Mouse (Mus musculus) neural tube, embryonic 11.5 days (tissue): ENCODE results near the gene Ptpn20. TPM values are rescaled to one million over a fixed set of nuclear protein-coding genes. Genes with fewer than 3 reads are reported as not detected.

Experiments
- ATAC-seq: fragments of 200-750 bp; cut with Nextera tagmentation; 2 replicates; pipeline ENCODE4 v1.8.0; 2017; ENCODE audit warnings: moderate number of reproducible peaks, mild to moderate bottlenecking, moderate TSS enrichment, moderate library complexity; ENCODE audit not compliant: insufficient read depth, low FRiP score, low TSS enrichment
- DNase-seq: peaks from one replicate; pipeline ENCODE4 v3.0.0-alpha.2; 2015; ENCODE audit warnings: low spot score
- H3K27ac ChIP-seq: fragments of 300-500 bp; sonication (generic); 2 replicates; pipeline ENCODE4 v1.5.1; 2014; ENCODE audit warnings: low read depth, mild to moderate bottlenecking, low read length
- H3K27me3 ChIP-seq: fragments of 300-500 bp; sonication (generic); 2 replicates; pipeline ENCODE4 v1.6.1; 2014; ENCODE audit warnings: mild to moderate bottlenecking, low read length, mixed read lengths; ENCODE audit not compliant: control insufficient read depth, insufficient read depth
- H3K36me3 ChIP-seq: fragments of 300-500 bp; sonication (generic); 2 replicates; pipeline ENCODE4 v1.6.1; 2014; ENCODE audit warnings: mild to moderate bottlenecking, low read length, moderate library complexity, mixed read lengths; ENCODE audit not compliant: control insufficient read depth, insufficient read depth
- H3K4me1 ChIP-seq: fragments of 300-500 bp; sonication (generic); 2 replicates; pipeline ENCODE4 v1.6.1; 2014; ENCODE audit warnings: low read length, mixed read lengths; ENCODE audit not compliant: control insufficient read depth, insufficient read depth
- H3K4me2 ChIP-seq: fragments of 300-500 bp; sonication (generic); 2 replicates; pipeline ENCODE4 v1.6.1; 2014; ENCODE audit warnings: low read depth, mild to moderate bottlenecking, moderate library complexity
- H3K4me3 ChIP-seq: fragments of 300-500 bp; sonication (generic); 2 replicates; pipeline ENCODE4 v1.5.1; 2014; ENCODE audit warnings: low read depth, low read length
- H3K9ac ChIP-seq: fragments of 300-500 bp; sonication (generic); 2 replicates; pipeline ENCODE4 v1.6.1; 2014; ENCODE audit warnings: mild to moderate bottlenecking, low read length
- H3K9me3 ChIP-seq: fragments of 300-500 bp; sonication (generic); 2 replicates; pipeline ENCODE4 v1.6.1; 2016; ENCODE audit warnings: low read length; ENCODE audit not compliant: control insufficient read depth
- WGBS: fragments of 180-500 bp; shearing (Covaris S2); extraction: QIAGEN DNeasy Blood & Tissue Kit; methylation state at CpG from one replicate; pipeline ENCODE4 v1.1.7; 2014; 5-methylcytosine and 5-hydroxymethylcytosine counted together
- polyA plus RNA-seq: library from polyadenylated mRNA; unstranded; fragments of >200 nt; fragmentation: Nextera tagmentation; extraction: Ambion mirVana; gene quantifications from 2 replicates; pipeline ENCODE4 v1.2.1, GENCODE M21; 2014

The Ptpn20 gene
- polyA plus RNA-seq, 1 experiment from 2014 or later = 0.13 TPM

GRCm38 (mm10) chr14:33683701-33684100, 94.7 kb downstream of the Ptpn20 start:
- Histone ChIP-seq H3K4me2 (no peak overlapping the region), H3K4me3 (no peak overlapping the region), H3K27ac (no peak overlapping the region), H3K9ac (no peak overlapping the region), H3K4me1 (no peaks in the 10 kb centered on the region; the same call in 1 of the 2 replicates), H3K9me3 (no peaks in the 10 kb centered on the region), H3K36me3 (no peaks in the 10 kb centered on the region), H3K27me3 (no peaks in the 10 kb centered on the region)
- 8% methylated on average over 13 of the region's 13 CpGs for WGBS
- ATAC-seq = peak; percentile 93
- DNase-seq = peak; percentile 77

GRCm38 (mm10) chr14:33687444-33688028, 98.5 kb downstream of the Ptpn20 start:
- no peak for DNase-seq
- no peaks in the 10 kb centered on the region for H3K27me3 ChIP-seq
- no peak overlapping the region for H3K4me3 ChIP-seq
- 60% methylated on average over 6 of the region's 6 CpGs for WGBS
- H3K36me3 ChIP-seq = no peaks in the 10 kb centered on the region
- no peak overlapping the region for H3K9ac ChIP-seq
- no peak overlapping the region for H3K4me2 ChIP-seq
- ATAC-seq = no peak
- H3K4me1 ChIP-seq = no peaks in the 10 kb centered on the region; the same call in 1 of the 2 replicates
- no peaks in the 10 kb centered on the region for H3K9me3 ChIP-seq
- H3K27ac ChIP-seq = no peak overlapping the region

- no peak for ATAC-seq
- H3K27ac ChIP-seq = no peak overlapping the region
- H3K36me3 ChIP-seq = no peaks in the 10 kb centered on the region
- H3K4me1 ChIP-seq = no peaks in the 10 kb centered on the region; the same call in 1 of the 2 replicates
- no peaks in the 10 kb centered on the region for H3K9me3 ChIP-seq
- no peak overlapping the region for H3K9ac ChIP-seq
- H3K4me2 ChIP-seq = no peak overlapping the region
- DNase-seq = no peak
- no peak overlapping the region for H3K4me3 ChIP-seq
- no peaks in the 10 kb centered on the region for H3K27me3 ChIP-seq
Observed at GRCm38 (mm10) chr14:33689044-33689443, 100.0 kb downstream of the Ptpn20 start.

Other genes starting within 250 kb of the Ptpn20 start
- 26.9 and 28.1 TPM in 2 replicates for gene Mapk8, start 142.0 kb upstream of the Ptpn20 start, polyA plus RNA-seq
- not detected in 2 replicates for gene Frmpd2, start 117.5 kb upstream of the Ptpn20 start, polyA plus RNA-seq